Mouse (Mus musculus): ENCODE results near the gene Brms1. TPM values are rescaled to one million over a fixed set of nuclear protein-coding genes. Genes with fewer than 3 reads are reported as not detected.

Gene Brms1
- polyA plus RNA-seq (2015; fragmentation: Nextera tagmentation; extraction: Ambion mirVana): 36.1 and 44.9 TPM in 2 replicates

GRCm38 (mm10) chr19:5040862-5041523 lies at the start of gene Brms1:
Brms1 (plus strand) TSS chr19:5041354.

GRCm38 (mm10) chr19:5023621-5024479 lies 17.3 kb upstream of the Brms1 start, which contains the start of gene Slc29a2:
Slc29a2 (plus strand) TSS chr19:5023860.

GRCm38 (mm10) chr19:5038709-5039156 lies 2.4 kb upstream of the Brms1 start, which contains the start of the genes B4gat1 and AC124502.3:
B4gat1 (plus strand) TSS chr19:5038826.
AC124502.3 (plus strand) TSS chr19:5038891.

GRCm38 (mm10) chr19:5050047-5050905 lies 9.1 kb downstream of the Brms1 start, which contains the start of gene Rin1:
Rin1 (plus strand) TSS chr19:5050481.

GRCm38 (mm10) chr19:5067867-5068569 lies 26.9 kb downstream of the Brms1 start, which contains the start of gene Cd248:
Cd248 (plus strand) TSS chr19:5068078.

GRCm38 (mm10) chr19:5085145-5085863 lies 44.1 kb downstream of the Brms1 start, which contains the start of gene Tmem151a:
Tmem151a (minus strand) TSS chr19:5085531.

GRCm38 (mm10) chr19:5087884-5088728 lies 47.0 kb downstream of the Brms1 start, which contains the start of gene Yif1a:
Yif1a (plus strand) TSS chr19:5088538.

GRCm38 (mm10) chr19:5098363-5099143 lies 57.4 kb downstream of the Brms1 start, which contains the start of gene Cnih2:
Cnih2 (minus strand) TSS chr19:5098521.

Other genes with a start within 250 kb of the Brms1 start
- 18.8 and 24.5 TPM in 2 replicates for gene Rbm4, start 247.5 kb upstream of the Brms1 start, polyA plus RNA-seq (2015; fragmentation: Nextera tagmentation; extraction: Ambion mirVana)
- 13.2 and 19.4 TPM in 2 replicates for gene Gm21992, start 229.7 kb upstream of the Brms1 start, polyA plus RNA-seq (2015; fragmentation: Nextera tagmentation; extraction: Ambion mirVana)
- gene Rbm14, start 229.7 kb upstream of the Brms1 start, polyA plus RNA-seq (2015; fragmentation: Nextera tagmentation; extraction: Ambion mirVana): 19.3 and 22.3 TPM in 2 replicates
- gene Ccs, start 202.0 kb upstream of the Brms1 start, polyA plus RNA-seq (2015; fragmentation: Nextera tagmentation; extraction: Ambion mirVana): 79.9 and 127 TPM in 2 replicates
- 0.08 and 0.10 TPM in 2 replicates for gene Ccdc87, start 202.0 kb upstream of the Brms1 start, polyA plus RNA-seq (2015; fragmentation: Nextera tagmentation; extraction: Ambion mirVana)
- gene Ctsf, start 186.2 kb upstream of the Brms1 start, polyA plus RNA-seq (2015; fragmentation: Nextera tagmentation; extraction: Ambion mirVana): 192 and 458 TPM in 2 replicates
- 2.4 and 3.2 TPM in 2 replicates for gene Actn3, start 163.4 kb upstream of the Brms1 start, polyA plus RNA-seq (2015; fragmentation: Nextera tagmentation; extraction: Ambion mirVana)
- gene Zdhhc24, start 162.7 kb upstream of the Brms1 start, polyA plus RNA-seq (2015; fragmentation: Nextera tagmentation; extraction: Ambion mirVana): 12.5 and 14.8 TPM in 2 replicates
- gene Bbs1, start 134.7 kb upstream of the Brms1 start, polyA plus RNA-seq (2015; fragmentation: Nextera tagmentation; extraction: Ambion mirVana): 3.5 and 4.2 TPM in 2 replicates
- gene Dpp3, start 113.1 kb upstream of the Brms1 start, polyA plus RNA-seq (2015; fragmentation: Nextera tagmentation; extraction: Ambion mirVana): 63.8 and 106 TPM in 2 replicates
- 1.9 and 2.9 TPM in 2 replicates for gene Peli3, start 98.2 kb upstream of the Brms1 start, polyA plus RNA-seq (2015; fragmentation: Nextera tagmentation; extraction: Ambion mirVana)
- gene Mrpl11, start 79.2 kb upstream of the Brms1 start, polyA plus RNA-seq (2015; fragmentation: Nextera tagmentation; extraction: Ambion mirVana): 136 and 156 TPM in 2 replicates
- gene Npas4, start 51.0 kb upstream of the Brms1 start, polyA plus RNA-seq (2015; fragmentation: Nextera tagmentation; extraction: Ambion mirVana): 0.07 TPM in 1 of 2 replicates, not detected in the other
- 0.57 and 1.9 TPM in 2 replicates for gene Slc29a2, start 17.5 kb upstream of the Brms1 start, polyA plus RNA-seq (2015; fragmentation: Nextera tagmentation; extraction: Ambion mirVana)
- gene B4gat1, start 2.5 kb upstream of the Brms1 start, polyA plus RNA-seq (2015; fragmentation: Nextera tagmentation; extraction: Ambion mirVana): 45.2 and 51.4 TPM in 2 replicates
- 0.20 and 1.6 TPM in 2 replicates for gene AC124502.3, start 2.5 kb upstream of the Brms1 start, polyA plus RNA-seq (2015; fragmentation: Nextera tagmentation; extraction: Ambion mirVana)
- gene Rin1, start 9.1 kb downstream of the Brms1 start, polyA plus RNA-seq (2015; fragmentation: Nextera tagmentation; extraction: Ambion mirVana): 1.1 and 1.5 TPM in 2 replicates
- gene Cd248, start 26.7 kb downstream of the Brms1 start, polyA plus RNA-seq (2015; fragmentation: Nextera tagmentation; extraction: Ambion mirVana): 79.7 and 120 TPM in 2 replicates
- 6.4 and 9.5 TPM in 2 replicates for gene Tmem151a, start 44.2 kb downstream of the Brms1 start, polyA plus RNA-seq (2015; fragmentation: Nextera tagmentation; extraction: Ambion mirVana)
- gene Yif1a, start 47.2 kb downstream of the Brms1 start, polyA plus RNA-seq (2015; fragmentation: Nextera tagmentation; extraction: Ambion mirVana): 83.2 and 106 TPM in 2 replicates
- gene Cnih2, start 57.2 kb downstream of the Brms1 start, polyA plus RNA-seq (2015; fragmentation: Nextera tagmentation; extraction: Ambion mirVana): 19.6 and 30.8 TPM in 2 replicates
- 213 and 238 TPM in 2 replicates for gene Rab1b, start 65.7 kb downstream of the Brms1 start, polyA plus RNA-seq (2015; fragmentation: Nextera tagmentation; extraction: Ambion mirVana)
- 14.0 and 16.2 TPM in 2 replicates for gene Klc2, start 77.2 kb downstream of the Brms1 start, polyA plus RNA-seq (2015; fragmentation: Nextera tagmentation; extraction: Ambion mirVana)
- 13.0 and 16.0 TPM in 2 replicates for gene Pacs1, start 231.8 kb downstream of the Brms1 start, polyA plus RNA-seq (2015; fragmentation: Nextera tagmentation; extraction: Ambion mirVana)